Mouse (Mus musculus): ENCODE data around the gene Gm42421.
A peak's percentile ranks its signal among the peaks of the same experiment; 100 is the strongest.

Gene Gm42421

DNA sequence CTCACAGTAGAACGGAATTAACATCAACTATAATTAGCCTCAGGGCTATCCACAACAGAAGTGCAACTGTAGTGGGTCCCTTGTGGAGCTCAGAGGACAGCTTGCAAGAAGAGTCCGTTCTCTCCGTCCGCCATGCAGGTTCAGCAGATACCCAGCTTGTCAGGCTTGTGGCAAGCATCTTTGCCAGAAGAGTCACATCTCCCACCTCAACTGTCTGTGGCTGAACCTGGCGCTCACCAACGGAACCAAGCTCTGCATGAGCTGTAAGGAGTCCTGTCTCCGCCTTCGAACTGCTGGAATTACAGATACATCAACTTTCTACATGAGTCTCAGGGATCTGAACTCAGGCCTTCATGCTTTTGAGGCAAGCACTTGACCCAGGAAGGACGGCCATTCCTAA is 8.2 kb downstream of the Gm42421 start:
- DNase-seq (ENCODE audit: low spot score): no peak

DNA sequence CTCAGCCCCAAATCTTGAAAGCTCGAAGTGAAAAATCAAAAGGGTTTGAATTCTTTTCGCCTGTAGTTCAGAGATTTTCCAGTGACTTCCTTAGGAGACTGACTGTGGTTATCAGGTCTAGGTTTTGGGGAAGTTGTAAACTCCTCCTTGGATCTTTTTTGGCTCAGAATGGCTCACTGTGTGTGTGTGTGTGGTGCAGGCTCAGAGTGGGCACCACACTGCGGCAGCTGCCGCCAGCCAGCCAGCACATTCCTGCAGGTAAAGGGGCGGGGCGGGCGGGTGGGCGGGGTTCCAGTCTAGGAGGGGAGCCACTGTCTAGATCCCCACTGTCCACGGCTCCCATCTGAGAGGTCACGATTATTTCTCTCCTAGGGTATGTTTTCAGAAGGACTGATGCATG is 13.6 kb downstream of the Gm42421 start:
- no peak for DNase-seq (ENCODE audit: low spot score)

DNA sequence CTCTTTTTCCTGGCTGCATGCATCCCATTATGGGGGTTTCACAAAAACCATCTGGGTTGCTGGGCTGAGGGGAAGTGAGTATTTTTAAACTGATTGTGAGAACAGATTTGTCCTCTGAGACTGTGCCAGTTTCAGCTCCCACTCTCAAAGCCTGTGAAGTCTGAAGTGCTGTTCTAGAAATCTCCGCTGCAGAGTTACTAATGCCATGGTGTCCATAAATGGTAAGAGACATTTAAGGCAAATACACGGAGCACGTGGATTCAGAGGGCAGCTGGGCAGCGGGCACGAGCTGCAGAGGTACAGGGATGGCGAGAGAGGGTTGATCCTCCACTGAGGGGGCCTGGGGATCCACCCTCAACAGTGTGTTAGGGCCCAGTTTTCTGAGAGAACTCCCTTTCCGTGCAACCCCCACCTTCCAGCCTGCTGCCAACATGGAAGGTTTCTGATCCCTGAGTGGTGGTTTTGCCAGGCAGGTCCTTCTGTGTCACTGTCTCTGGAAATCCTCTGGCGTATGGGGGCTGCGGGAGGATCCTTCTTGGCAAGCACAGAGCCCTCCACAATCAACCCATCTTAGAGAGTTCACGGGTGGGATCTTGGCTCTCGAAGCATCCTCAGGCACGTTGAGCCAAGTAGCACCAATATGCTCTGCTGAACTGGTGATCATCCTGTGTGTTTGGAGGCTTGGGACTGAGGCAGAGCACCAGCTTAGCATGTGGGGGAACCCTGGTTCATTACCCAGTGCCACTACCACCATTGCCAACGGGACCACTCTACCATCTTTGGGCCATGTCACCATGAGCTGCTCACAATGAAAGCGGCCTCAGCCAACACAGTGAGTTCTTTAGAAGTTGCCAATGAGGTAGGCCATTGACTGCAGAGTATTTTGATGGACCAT is 15.5 kb downstream of the Gm42421 start:
- DNase-seq (ENCODE audit: low spot score): no peak

DNA sequence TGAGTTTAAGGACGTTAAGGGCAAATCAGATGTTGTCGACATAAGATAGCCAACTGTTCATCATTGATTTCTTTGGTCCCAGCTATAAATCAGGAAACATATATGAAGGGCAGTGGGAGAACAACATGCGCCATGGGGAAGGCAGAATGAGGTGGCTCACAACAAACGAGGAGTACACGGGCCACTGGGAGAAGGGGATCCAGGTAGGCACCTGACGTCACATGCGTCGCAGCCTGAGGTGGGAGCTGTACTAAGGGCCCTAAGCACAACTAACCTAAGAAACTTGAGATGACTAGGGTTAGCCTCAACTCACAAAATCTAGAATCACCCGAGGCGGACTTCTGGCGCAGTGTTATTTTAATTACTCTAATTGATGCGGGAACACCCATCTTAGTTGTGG is 20.4 kb downstream of the Gm42421 start:
- DNase-seq (ENCODE audit: low spot score): no peak

DNA sequence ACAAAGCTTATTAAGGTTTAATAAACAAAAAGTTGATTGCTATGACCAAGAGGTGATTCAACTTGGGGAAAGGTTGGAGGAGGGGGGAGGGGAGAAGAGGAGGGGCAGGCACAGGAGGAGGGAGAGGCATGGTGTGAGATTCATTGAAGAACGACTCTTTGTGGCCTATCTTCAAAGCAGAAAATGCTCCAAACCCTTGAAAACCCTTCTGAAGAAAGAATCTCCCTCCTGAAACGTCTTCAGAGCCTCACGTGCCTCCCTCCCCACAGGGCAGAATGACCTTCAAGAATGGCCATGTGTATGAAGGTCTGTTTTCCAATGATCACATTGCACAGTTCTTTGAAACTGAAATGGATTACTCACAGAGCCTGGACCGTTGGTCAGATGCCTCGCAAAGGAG is 22.0 kb downstream of the Gm42421 start:
- DNase-seq (ENCODE audit: low spot score): no peak

DNA sequence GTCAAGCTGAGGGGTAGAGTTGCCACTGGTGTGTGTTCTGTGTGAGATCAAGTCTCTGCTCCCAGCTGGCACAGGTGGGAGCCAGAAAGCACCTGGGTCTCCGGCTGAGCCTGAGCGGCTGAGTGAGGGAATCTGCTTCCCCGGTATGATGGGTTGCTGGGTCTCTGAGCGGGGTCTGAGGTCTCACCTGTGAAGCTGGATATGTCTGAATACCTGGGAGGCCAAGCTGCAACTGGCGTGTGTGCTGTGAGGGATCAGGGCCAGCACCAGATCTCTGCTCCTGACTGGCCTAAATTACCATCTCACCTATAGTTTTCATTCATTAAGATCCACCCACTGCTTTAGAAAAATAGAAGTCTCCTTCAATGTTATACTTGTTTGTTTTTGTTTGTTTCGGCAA is 29.1 kb downstream of the Gm42421 start:
- no peak for DNase-seq (ENCODE audit: low spot score)

DNA sequence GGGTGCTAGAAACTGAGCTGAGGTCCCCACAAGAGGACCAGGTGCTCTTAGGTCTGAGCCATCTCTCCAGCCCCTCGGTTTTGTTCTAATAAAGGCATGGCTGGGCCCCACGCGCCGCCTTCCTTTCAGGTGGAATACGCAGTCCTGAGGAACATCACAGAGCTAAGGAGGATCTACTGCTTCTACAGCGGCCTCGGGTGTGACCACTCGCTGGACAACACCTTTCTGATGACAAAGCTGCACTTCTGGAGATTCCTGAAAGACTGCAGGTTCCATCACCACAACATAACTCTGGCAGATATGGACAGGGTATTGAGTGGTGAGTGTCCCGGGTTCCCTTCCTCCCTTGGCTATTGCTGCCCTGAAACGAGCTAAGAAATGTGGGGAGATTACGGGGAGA is 31.6 kb downstream of the Gm42421 start:
- DNase-seq (ENCODE audit: low spot score): no peak

DNA sequence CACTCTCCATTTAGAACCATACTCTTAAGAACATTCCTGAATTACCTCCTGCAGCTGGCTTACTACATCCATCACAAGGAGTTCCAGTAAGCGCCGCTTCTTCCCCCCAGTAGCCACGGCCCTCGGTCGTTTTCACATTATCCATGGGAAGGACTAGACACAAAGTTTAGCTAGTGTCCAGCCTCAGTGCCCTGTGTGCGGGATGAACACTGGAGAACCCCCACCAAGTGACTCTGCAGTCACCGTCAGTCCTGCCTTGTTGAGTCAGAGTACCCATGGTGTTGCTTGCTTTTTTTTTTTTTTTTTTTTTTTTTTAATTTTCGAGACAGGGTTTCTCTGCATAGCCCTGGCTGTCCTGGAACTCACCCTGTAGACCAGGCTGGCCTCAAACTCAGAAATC is 33.2 kb downstream of the Gm42421 start:
- DNase-seq (ENCODE audit: low spot score): no peak

DNA sequence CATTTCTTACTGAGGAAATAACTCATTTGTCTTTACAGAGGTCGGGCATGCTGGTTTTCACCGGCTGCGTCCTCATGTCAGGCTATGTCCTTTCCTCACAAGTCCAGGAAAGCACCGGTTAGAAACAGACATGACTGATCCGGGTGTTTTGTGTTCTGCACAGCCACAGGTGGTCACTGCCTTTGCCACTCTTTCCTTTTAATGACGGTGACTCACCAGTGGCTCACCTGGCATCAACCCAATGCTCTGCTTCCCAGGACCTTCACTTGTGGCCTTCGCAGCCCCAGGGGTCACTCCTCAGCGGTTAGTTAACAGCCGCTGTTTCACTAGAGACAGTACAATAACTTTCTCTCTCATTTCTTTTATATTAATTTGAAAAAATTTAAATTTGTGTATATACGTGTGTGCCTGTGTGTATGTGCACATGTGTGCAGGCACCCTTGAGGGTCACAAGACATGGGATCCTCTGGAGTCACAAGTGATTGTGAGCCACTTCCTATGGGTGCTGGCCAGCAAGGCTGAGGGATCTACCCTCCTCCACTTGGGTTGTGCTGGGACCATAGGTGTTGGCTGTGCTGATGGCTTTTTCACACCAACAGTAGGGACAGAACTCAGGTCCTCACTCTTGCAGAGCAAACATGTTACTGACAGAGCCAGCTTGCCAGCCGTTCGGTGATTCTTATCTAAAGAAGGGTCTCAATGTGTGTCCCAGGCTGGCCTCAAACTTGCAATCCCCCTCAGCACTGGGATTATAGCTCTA is 37.8 kb downstream of the Gm42421 start:
- no peak for DNase-seq (ENCODE audit: low spot score)

DNA sequence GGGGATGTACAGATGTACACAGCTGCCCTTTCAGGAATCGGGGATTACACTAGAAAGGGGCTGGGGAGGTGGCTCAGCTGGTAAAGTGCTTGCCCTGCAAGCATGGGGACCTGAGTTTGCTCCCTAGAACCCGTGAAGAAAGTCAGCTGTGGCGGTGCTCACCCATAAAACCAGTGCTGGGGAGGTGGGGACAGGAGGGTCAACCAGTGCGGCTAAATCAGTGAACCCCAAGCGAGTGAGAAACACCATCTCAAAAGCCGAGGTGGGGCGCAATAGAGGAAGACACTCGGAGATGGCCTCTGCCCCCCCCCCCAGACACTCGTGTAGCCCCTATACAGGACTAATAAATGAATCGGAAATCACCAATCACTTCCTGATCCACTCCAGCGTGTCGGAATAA is 38.7 kb downstream of the Gm42421 start:
- no peak for DNase-seq (ENCODE audit: low spot score)

DNA sequence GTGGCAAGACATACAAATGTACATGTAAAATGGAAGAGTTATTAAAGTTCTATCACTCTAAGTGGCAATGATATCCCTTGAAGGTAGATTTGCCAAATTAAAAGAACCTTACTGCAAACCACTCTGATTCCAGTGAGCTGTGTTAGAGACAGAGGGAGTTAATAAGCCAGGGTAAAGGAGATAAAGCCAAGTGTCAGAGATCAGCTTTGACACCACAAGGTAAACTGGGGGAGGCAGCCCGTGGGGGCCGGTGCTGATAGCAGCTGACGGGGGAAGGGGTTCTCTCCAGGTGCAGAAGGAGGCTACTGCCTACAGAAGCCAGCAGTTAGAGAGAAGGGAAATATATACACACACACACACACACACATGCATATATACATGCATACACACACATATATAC is 44.7 kb downstream of the Gm42421 start:
- no peak for DNase-seq (ENCODE audit: low spot score)

DNA sequence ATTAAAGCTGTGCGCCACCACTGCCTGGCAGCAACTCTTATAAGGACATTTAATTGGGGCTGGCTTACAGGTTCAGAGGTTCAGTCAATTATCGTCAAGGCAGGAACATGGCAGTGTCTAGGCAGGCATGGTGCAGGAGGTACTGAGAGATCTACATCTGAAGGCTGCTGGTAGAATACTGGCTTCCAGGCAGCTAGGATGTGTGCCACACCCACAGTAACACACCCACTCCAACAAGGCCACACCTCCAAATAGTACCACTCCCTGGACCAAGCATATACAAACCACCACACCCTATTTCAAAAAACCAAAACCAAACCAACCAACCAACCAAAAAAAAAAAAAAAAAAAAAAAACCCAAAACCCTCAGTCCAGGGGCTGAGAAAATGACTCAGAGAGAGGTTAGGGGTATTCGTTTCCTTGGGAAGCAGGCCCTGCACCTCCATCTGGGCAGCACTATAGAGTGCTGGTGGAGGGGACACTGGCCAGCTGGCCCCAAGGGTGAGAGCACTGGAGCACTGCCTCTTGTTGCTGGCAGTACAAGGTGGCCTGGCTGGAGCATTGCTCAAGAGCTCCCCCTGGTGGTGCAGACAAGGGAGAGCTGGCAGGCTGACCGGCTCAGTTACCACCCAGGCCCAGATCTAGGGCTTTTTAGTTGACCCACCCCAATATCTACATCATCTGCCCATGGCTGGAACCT is 47.1 kb downstream of the Gm42421 start:
- DNase-seq (ENCODE audit: low spot score): peak; percentile 61

DNA sequence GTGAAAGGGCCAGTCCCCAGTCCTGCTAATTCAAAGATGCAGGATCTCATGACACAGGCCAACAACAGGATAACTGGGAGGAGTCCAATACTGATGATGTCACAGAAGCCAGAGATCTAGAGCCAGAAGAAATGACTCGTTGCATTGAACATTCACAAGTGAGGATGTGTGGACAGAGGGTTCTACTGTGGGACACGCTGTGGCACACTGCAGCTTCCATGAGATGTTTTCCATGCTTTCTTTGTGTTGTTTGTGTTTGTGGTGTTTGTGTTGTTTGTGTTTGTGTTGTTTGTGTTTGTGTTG is 47.6 kb downstream of the Gm42421 start:
- DNase-seq (ENCODE audit: low spot score): no peak

DNA sequence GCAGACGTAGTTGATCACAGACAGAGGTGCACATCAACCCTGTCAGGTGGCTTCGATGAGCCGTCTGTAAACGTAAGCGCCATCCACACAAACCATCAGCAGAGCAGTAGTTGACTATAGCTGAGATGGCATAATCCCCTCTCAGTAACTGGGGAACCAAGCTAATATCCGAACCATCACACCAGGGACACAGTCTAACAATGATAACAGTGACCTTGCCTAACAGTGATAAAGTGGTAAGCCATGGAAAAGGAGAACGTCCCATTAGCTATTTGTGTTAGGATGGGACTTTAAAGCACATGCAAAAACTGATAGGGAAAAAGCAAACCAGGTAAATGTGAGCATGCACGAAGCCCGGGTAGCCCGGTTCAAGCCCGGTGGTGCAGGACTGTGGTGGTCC is 48.3 kb downstream of the Gm42421 start:
- DNase-seq (ENCODE audit: low spot score): no peak

DNA sequence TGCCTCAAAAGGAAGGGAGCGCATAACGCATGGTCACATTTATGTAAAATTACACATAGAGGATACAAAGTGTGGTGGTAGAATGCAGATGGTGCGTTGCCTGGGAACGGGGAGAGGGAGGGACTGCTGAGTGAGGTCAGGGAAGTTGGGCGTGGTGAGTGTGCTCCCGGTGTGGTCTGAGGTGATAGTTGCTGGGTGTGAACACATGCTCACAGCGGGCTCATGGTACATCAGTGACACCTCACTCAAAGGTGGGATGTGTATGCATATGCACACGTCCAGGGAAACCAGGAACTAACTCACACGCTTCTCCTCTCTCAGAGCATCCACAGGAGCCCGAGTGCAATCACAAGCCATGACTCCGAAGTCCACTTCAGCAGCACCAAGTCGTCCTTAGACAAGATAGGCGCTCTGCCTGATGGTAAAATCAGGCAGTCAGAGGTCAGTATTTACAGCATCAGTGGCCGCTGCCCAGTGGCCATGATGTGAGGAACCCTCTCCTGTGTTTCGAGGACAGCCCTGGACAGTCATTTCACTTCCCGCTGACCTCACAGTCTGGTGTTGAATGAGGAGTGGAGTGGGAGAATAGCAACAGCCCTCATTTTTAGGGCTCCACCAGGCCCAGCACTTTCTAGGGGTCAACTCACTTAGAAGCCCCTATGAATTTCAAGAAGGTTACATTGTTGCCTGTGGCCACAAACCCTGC is 48.9 kb downstream of the Gm42421 start:
- no peak for DNase-seq (ENCODE audit: low spot score)

DNA sequence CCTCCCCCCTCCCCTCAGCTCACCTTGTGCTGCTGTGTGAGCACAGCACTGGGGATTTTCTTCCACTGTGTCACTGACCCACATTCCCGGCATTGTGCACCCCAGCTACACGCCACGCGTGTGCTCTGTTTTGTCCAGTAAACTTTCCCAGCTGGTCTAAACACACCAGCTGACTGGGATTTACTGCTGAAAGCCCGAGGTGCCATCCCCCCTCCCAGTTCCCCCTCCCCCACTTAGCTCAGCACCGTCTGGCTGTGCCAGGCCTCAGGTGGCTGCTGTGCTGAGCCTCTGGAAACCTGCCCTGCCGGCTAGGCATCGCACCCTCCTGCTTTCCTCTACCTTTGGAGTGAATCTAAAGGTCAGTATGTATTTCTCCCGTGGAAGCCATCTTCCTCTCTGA is 52.9 kb downstream of the Gm42421 start:
- no peak for DNase-seq (ENCODE audit: low spot score)

DNA sequence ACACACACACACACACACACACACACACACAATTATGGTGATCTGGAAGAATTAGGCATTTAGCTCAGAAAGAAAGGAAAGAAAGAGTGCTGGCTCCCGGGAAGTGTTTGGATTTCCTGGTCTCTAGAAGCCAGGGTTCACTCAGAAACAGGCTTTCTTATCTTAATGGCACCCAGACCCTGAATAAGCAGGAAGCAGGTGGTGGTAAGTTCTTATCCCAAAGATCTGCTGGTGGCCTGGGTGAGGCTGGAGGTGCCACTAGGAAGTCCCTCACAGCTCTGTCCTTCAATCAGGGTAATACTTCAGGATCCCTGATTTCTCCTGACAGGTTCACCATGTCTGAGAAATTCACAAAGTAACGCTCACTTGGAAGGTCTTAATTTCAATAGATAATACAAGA is 54.4 kb downstream of the Gm42421 start:
- DNase-seq (ENCODE audit: low spot score): no peak

DNA sequence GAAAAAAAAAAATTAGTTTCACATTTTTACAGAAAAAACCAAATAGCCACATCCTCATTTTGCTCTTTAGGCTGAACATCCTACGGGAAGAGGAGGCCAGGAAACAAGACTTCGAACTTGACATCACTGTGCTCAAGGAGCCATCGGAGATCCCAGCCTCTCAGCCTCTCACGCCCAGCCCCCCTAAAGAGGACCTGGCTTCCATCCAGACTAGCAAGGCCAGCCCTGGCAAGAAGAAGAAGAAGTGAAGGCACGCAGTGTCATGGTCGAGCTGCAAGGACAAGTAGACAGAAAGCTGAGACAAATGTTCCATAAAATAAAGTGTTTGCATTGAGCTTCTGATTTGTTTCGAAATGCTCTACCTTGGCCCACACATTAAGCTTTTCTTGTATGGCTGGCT is 57.4 kb downstream of the Gm42421 start:
- peak; percentile 75 for DNase-seq (ENCODE audit: low spot score)

Measured in ovary, postnatal 36 days (tissue).